Mouse (Mus musculus): ENCODE results near the gene Tmco4.
A peak's percentile ranks its signal among the peaks of the same experiment; 100 is the strongest.
"Not testable (repeated sequence)": the region's sequence is repeated elsewhere in the genome, so short reads cannot be mapped to it uniquely, and the experiment has no call there.

Tmco4 gene

DNA sequence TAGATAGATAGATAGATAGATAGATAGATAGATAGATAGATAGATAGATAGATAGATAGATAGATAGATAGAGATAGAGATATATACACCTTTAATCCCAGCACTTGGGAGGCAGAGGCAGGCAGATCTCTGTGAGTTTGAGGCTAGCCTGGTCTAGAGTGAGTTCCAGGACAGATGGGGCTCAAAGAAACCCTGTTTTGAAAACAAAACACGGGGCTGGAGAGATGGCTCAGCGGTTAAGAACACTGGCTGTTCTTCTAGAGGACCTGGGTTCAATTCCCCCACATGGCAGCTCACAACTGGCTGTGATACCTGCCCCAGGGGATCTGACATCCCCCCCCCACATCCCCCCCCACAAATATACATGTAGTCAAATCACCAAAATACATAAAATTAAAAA lies 1.9 kb downstream of the Tmco4 start:
- not testable (repeated sequence) for DNase-seq

DNA sequence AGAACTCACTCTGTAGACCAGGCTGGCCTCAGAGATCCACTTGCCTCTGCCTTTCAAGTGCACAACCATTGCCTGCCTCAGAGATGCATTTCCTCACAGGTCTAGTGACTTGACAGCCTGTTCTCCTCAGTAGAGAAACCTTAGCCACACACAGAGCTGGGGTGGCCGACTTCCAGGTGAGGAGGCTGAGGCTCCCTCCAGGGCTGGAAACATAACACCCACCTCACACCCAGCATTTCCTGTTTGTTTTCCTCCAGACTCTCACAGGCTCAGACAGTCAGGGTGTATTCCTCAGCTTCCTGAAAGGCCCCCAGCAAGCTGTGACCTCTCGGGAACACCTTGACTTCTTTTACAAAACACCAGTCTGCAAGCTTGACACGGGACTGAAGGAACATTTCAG lies 2.5 kb downstream of the Tmco4 start:
- DNase-seq, result no peak

DNA sequence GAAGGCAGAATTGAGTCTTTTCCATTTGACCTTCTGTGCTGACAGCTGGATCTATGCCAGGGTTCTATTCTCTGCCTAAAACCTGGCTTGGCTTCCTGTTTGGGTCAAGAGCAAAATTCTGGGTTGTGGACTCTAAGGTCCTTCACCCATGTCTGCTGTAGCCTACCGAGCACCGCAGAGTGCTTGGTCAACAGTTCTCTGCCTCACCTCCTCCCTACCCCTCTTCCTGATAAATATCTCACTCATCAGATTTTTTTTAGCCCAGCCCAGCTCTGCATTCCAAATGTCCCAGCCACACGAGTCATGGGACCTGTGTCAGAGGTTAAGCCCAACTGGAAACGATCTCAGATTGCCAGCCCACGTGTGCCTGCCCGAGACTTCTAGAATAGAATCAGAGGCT lies 3.4 kb downstream of the Tmco4 start:
- no peak for DNase-seq

DNA sequence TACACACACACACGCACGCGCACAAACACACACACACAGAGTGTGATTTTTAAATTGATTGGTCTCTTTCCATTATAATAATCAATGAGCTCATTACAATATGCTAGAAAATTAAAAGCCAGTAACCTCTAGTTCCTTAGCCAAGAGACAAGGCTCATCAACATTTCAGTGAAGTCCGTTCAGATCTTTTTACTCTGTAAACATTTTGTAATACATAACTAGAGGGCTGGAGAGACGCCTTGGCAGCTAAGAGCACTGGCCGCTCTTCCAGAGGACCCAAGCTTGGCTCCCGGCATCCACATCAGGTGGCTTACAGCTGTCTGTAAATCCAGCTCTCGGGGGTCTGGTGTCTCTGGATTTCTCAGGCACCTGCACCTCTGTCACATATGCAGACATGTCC lies 7.3 kb downstream of the Tmco4 start:
- DNase-seq, result no peak

DNA sequence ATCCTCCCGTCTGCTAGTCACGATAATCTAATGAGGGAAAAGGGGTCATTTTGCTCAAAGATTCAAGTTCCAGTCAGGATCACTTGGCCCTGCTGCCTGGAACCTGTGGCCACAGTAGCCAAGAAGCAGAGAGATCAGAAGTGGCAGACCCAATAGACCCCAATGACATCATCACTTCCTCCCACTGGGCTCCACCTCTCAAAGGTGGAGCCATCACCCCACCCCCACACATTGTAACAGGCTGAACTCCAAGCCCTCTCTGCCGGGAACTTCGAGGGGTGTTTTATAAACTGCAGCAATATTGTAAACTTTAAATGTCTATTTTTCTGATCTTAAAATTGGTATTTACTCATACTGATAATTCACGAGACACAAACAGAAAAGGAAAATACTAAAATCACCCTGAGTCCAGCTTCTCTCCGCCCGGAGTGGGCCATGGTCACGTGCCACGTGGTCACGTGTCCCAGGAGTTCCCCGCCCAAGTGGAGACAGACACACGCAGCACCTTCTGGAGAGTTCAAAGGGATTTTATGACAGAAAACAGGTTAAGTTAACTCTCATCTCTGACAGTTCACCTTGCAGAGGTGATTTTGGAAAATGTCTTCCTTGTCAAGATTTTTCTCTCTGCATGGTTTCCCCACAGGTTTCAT lies 8.2 kb downstream of the Tmco4 start:
- no peak for DNase-seq

DNA sequence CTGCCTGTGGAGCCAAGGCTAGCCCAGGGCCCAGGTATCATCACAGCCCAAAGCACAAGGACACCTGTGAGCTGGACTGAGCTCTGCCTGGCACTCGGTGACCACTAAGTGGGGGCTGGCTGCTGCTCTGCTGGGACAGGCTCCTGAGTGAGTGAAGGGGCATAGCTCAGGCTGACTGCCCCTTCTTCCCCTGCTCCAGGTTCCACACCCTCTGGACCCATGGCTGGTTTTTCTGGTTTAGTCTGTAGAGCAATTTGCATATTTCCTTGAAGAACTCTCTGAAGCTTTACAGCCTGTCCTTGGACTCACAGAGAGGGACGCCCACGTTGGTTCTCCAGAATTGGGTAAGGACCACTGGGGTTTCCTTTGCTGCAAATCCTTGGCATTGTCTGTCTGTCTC lies 10.7 kb downstream of the Tmco4 start:
- DNase-seq, result no peak

DNA sequence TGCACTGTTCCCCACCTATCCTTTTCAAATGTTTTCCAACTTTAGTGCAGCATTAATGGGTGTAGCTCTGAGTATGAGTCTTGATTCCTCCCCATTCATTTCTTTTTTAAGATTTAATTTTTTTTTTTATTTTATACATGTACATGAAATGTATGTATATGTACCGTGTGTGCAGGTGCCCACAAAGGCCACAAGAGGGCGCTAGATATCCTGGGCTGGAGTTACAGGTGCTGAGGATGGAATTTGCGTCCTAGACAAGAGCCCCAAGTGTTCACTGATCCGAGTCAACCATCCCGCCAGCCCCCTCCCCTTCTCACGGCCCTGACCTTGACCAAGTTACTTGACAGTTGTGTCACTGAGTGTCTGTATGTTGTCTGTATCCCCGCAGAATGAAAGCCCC lies 12.1 kb downstream of the Tmco4 start:
- DNase-seq, result no peak

DNA sequence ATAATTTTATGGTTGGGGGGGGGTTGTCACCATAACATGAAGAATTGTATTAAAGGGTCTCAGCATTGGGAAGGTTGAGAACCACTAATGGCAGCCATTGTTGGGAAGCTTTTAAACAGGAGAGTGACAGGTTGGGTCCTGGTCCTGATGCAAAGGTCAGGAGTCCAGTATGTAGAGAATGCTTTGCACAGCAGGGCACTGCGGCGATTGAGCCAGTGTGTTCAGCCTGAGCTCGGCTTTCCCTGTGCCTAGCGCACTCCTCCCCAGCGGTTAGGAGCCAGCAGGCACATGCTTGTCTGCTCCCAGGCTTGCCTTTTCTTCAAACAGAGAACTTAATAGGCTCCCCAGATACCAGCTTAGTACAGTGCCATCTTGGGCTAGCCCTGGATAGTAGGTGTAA lies 13.6 kb downstream of the Tmco4 start:
- DNase-seq, result no peak

DNA sequence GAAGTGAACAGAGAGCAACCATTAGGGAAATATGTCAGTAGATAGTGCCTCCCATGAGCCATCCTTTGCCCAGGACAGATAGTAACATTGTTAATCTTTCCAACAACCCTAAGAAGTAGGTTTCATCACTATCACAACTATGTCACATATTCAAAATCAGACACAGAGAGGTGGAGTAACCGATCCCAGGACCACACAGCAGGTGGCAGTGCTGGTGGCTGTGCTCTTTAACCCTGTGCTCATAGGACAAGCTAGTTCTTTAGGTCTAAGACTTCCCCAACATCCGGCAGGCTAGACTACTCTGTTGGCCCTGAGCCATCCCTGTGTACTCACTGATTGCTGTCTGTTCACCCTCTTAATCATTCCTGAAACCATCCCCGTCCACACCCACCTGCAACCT lies 21.7 kb downstream of the Tmco4 start:
- DNase-seq, result no peak

DNA sequence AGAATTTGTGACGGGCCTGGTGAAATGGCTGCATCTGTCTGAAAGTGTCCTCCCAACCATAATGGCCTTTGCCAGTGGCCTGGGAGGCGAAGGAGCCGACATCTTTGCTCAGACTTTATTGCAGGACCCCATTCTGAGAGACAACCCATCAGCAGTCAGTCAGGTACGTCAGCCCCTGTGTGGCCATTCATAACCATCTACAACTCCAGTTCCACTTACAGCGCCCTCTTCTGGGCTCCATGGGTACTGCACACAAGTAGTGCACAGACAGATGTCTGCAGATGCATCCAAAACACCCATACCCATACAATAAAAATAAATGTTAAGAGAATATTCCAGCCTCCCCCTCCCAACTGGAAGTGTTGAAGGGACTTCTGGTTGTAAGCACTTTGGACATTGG lies 23.7 kb downstream of the Tmco4 start:
- no peak for DNase-seq

DNA sequence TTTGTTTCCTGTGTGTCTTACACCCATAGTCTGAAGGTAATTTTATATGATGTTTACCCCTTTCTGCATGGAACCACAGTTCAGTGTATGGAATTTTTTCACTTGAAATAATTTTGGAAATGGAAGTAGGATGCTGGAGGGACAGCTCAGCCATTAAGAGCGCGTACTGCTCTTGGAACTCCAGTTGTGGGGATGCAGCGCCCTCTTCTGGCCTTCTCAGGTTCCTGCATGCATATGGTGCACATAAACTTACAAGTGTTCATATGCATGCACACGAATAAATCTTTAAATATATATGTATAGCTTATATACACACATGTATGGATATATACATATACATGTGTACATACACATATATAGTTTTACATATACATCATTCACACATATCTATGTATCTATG lies 24.4 kb downstream of the Tmco4 start:
- DNase-seq, result no peak

DNA sequence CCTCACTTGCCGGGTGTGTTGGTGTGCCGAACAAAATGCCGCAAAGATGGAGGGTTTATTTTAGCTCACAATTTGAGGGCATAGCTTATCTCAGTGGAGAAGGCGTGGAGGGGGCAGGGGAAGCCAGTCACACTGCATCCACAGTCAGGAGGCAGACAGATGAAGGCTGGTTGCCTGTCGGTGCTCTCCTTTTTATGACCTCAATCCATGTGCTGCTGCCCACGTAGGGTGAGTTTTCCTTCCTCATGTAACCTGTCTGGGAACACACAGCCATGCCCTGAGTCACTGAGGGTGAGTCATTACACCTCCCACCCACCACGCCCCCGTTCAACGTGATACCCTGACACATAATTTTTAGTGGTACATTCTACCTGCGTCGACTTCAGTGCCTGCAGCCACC lies 25.9 kb downstream of the Tmco4 start:
- no peak for DNase-seq

DNA sequence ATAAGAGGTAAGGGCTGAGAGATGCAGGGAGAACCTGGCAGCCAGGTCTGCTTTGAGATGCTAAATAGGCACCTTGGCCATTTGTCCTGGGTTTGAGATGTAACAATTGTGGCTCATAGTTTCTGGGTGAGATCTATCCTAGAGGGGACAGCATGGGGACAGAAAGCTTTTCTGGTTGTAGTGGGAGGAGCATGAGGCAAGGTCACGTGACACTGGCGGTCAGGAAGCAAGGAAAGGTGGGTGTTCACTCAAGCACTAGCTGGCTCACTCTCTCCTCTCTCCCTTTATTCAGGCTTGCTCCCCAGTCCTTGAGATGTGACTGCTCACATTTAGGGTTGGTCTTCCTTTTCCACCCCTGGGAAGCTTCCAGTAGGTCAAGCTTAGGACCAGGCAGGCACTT lies 28.3 kb downstream of the Tmco4 start:
- DNase-seq, result no peak

DNA sequence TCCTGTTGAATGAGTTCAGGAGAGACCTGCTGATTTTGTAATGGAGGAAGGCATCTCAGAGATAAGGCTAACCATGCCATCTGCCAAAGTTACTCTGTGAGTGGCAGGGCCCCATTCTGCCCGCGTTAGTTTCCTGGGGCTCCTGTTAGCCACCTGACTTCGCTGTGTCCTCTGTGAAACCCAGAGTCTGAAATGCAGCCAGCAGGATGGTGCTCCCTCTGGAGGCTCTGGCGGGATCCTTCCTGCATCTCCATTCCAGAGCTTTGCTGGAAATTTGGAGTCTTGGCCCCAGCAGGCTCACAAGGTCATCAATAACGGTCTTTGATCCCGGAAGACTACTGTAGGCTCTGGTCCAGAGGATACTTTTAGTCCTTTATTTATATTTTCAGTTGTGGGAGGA lies 28.7 kb downstream of the Tmco4 start:
- DNase-seq, result peak; percentile 20 to 47

DNA sequence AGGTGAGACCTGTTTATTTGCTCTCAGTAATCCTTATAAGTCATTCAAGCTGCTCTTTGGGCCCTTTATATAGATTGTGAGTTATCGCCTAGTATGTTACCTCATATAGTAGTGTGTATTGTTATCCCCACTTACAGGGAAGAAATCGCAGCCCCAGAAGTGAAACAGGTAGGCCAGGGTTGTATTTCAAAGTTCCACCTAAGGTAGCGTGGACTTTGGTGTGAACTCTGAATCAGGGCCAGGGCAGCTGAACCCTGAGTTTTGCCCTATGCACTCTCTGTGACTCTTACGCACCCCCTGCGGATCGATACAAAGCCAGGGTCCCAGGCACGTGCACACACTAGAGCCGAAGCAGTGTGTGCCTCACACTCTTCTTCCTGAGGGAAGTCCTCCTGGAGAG lies 31.4 kb downstream of the Tmco4 start:
- DNase-seq, result no peak

DNA sequence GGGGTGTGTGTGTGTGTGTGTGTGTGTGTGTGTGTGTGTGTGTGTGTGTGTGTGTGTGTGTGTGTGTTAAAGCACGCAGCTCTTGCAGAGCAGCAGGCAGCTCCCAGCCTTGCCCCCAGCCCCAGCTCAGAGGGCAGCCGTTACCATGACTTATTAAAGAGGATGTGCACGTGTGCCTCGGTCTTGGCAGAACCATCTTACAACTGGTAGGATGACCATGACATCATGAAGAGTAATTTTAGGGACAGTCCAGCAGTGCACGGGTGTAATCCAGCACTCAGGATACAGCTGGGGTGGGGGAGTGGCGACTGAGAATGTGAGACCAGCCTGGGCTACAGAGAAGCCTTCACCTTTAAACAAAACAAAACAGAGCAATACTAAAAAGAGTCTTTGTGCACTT lies 32.5 kb downstream of the Tmco4 start:
- DNase-seq, result no peak

DNA sequence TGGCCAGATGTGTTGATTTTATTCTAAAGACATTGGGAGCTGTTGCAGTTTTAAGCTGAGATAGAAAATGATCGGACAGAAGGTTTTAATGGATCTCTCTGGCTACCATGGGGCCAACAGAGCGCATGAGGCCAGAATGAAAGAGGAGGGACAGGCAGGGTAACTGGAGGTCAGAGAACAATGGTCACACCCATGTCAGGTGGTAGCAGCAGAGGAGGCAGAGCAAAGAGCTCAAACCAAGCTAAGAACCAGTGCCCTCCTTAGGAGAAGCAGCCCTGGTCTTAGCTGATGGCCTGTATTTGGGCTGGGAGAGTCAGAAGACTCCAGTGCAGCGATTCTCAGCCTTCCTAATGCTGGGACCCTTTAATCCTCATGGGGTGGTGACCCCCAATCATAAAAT lies 34.7 kb downstream of the Tmco4 start:
- no peak for DNase-seq

DNA sequence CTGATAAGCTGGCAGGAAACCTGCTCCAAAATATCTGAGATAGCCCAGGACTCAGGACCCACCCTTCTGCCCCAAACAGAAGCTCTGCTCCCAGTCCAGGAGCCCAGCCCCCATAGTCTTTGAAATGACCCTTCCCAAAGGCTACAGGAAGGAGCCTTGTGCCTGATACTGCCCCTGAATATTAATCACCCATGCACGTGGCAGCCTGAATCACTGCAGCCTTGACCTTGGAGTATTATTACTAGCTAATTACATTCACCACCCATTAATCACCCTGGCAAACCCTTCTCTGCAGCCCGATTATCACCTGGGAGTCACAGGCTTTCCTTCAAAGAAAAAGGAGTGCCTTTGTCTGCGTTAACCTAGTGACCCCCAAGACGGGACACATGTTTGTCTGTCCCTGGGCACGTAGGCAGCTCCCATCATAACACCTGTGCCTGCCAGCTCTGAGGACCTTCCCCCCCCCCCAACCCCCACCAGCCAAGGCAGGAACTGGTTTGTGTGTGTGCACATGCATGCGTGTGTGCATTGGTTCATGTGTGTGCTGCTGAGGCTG lies 35.4 kb downstream of the Tmco4 start:
- no peak for DNase-seq

DNA sequence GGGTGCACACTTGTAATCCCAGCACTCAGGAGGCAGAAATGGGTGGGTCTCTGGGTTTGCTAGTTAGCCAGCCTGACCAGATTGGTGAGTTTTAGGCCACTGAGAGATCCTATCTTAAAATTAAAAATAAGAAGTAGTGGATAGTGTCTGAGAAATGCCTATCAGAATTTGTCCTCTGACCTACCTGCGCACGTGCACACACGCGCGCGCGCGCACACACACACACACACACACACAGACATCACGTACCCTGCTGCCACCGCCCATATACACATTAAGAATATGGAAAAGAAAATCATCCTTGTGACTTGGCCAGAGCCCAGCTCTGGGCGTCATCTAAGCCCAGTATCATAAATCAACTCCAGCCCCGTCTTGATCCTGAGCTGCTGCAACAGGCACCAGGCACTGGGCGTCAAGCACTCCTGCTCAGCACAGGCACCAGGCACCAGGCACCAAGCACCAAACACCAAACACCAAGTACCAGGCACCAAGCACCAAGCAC lies 38.6 kb downstream of the Tmco4 start:
- no peak for DNase-seq

DNA sequence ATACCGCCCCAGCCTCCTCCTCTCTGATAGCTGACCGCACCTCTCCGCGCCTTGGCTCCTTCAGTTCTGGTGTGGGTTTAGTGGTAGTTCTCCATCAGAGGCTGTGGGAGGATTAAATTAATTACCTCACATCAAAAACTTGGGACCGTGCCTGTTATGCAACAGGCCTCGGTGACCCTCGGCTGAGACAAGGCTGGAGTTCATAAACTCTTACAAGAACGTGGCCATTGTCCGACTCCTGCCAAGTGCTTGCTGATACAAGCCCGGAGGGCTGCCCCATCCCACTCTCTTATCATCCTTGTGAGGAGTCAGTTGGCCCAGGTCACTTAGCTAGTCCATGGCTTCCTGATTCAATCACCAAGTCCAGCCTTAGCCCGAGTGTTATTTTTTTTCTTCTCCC lies 40.6 kb downstream of the Tmco4 start:
- DNase-seq, result no peak

DNA sequence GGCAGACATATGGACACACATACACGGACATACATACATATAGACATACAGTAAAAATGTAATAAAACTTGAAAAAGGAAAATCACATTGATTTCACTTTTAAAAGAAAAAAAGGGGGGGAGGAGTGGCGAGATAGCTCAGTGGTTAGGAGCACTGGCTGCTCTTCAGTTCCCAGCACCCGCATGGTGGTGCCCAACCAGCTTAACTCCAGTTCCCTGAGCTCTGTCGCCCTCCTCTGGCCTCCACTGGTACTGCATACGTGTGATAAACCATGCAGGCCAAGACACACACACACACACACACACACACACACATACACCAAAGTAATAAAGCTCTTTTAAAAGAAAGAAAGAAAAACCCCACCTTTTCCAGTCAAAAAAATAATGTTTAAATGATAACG lies 42.1 kb downstream of the Tmco4 start:
- DNase-seq, result no peak

DNA sequence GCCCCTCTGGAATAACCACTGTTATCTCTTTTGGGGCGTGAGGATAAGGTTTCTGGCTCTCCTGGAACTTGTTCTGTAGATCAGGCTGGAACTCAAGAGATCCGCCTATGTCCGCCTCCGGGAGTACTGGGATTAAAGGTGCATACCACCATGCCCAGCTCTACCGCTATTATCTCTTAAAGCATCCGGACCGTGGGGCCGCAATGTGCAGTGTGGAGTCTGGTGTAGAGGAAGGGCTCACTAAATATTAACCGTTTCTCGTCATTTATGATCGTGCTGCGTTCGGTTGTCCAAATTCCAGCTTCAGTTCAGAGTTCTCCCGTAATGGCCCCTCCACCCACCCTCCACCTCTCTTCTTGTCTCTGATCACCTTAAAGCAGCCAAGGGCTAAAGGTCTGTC lies 45.7 kb downstream of the Tmco4 start:
- no peak for DNase-seq

DNA sequence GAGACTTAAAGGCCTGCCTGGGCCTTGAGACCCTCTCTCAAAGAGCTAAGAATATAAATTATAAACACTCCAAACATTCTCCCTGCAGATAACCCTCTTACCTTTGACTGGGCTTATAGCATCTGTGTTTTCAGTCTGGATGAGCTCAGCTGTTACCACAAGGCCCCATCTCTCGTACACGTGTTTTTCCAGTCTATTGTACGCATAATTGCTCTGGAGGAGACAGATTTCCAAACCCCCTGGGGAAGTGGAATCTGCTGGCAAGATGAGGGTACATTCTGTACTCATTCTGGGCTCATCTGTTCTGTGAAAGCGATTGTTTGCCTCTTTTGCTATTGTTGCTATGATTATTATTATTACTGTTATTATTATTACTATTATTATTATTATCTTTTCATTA lies 46.3 kb downstream of the Tmco4 start:
- DNase-seq, result no peak

DNA sequence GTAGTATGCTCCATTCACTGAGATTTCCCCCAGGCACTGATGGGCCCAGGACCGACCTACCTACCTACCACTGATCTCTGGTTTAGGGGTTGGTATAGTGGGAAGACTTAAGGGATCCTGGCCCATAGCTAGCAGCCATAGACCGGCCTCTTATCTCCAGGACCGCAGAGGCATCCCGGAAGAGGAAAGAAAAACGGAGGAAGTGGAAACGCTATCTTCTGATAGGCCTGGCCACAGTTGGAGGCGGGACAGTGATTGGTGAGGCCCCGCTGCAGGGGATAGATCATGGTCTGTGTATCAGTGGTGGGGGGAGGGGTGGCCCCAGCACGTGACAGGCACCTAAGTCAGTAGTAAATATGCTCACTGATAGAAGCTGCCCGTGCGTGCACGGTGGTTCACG lies 46.7 kb downstream of the Tmco4 start:
- peak in 1 of 2 experiments; percentile 20 for DNase-seq

DNA sequence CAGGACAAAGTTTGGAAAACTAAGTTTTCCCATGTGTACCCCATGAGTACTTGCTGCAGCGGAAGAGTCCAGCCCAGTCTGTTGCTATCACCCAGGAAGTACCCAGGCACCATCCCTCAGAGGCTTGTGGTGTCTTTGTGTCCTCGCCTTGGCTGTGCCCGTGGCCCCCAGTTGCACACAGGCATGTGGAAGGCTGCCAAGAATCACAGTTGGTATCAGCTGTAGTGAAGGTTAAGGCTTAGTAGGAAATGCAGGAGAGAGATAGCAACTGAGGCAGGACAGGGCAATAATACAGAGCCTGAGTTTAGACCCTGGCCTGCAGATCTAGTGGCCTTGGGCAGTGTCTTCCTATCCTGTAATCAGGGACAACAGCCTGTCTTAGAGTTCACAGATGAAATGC lies 47.7 kb downstream of the Tmco4 start:
- DNase-seq, result peak in 1 of 2 experiments; percentile 31
